Mouse (Mus musculus) E14TG2a.4 (cell line): Measurements from ENCODE around the gene Cops4.
A peak's percentile ranks its signal among the peaks of the same experiment; 100 is the strongest.

ENCODE experiments used
- H3K27me3 ChIP-seq: 2 replicates; pipeline ENCODE4 v1.6.1; 2014; ENCODE audit warnings: low read length, control low read depth; ENCODE audit not compliant: insufficient read depth
- H3K36me3 ChIP-seq: 2 replicates; pipeline ENCODE4 v1.6.1; 2014; ENCODE audit warnings: low read length, control low read depth; ENCODE audit not compliant: insufficient read depth
- H3K4me1 ChIP-seq: replicated peaks from 2 replicates; pipeline ENCODE4 v1.6.1; 2014; ENCODE audit warnings: low read depth, low read length, control low read depth
- H3K4me3 ChIP-seq: replicated peaks from 2 replicates; pipeline ENCODE4 v1.5.1; 2014; ENCODE audit warnings: mild to moderate bottlenecking, low read length
- H3K9me3 ChIP-seq: 2 replicates; pipeline ENCODE4 v1.6.1; 2014; ENCODE audit warnings: low read length, control low read depth
- CTCF ChIP-seq: conservative IDR thresholded peaks from 2 replicates; pipeline ENCODE4 v1.5.1; 2014; ENCODE audit warnings: low read length
- NANOG ChIP-seq: IDR thresholded peaks from 2 replicates; pipeline ENCODE4 v1.6.1; 2014; ENCODE audit warnings: borderline replicate concordance, low read length, mixed read lengths
- POU5F1 ChIP-seq: IDR thresholded peaks from 2 replicates; pipeline ENCODE4 v1.6.1; 2014; ENCODE audit warnings: low read length, borderline replicate concordance

The Cops4 gene

GRCm38 (mm10) chr5:100566798-100567197 lies 48.7 kb downstream of the Cops4 start:
- Histone ChIP-seq H3K9me3 (no peaks in the 10 kb centered on the region), H3K36me3 (no peaks in the 10 kb centered on the region), H3K27me3 (peaks cover 8% of the 10 kb centered on the region; the same call in 1 of the 2 replicates), H3K4me3 (no peak overlapping the region), H3K4me1 (peaks cover 9% of the 10 kb centered on the region)
- TF ChIP-seq CTCF (no peak), NANOG (no peak), POU5F1 (no peak)

GRCm38 (mm10) chr5:100567258-100568032 lies 49.3 kb downstream of the Cops4 start:
- Histone ChIP-seq H3K4me3 (no peak overlapping the region), H3K36me3 (no peaks in the 10 kb centered on the region), H3K4me1 (peaks cover 16% of the 10 kb centered on the region), H3K27me3 (peaks cover 8% of the 10 kb centered on the region; the same call in 1 of the 2 replicates), H3K9me3 (no peaks in the 10 kb centered on the region)
- TF ChIP-seq POU5F1, result no peak
- no peak for TF ChIP-seq NANOG
- no peak for TF ChIP-seq CTCF

- H3K4me3 ChIP-seq, result no peak overlapping the region
- TF ChIP-seq NANOG (no peak), POU5F1 (no peak), CTCF (no peak)
Measured at GRCm38 (mm10) chr5:100568177-100568576, 50.1 kb downstream of the Cops4 start.

DNA sequence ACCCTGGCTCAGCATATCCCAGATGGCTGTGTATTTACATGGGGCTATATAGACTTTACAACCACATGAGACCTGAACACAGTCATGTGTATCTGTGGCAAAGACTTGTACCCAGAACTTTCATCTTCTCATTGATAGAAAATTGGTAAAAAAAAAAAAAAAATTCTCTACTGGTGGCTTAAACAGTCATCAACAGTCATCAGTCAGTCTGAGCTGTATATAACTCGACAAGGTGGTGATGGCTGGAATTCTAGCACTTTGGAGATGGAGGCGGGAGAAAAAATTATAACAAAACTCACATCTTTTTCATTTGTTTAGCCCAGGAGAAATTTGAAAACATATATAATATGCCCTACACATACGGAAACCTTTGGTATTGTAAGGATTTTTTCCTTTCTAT lies 50.7 kb downstream of the Cops4 start:
- H3K4me1 ChIP-seq, result peaks cover 19% of the 10 kb centered on the region
- peaks cover 8% of the 10 kb centered on the region; the same call in 1 of the 2 replicates for H3K27me3 ChIP-seq
- H3K36me3 ChIP-seq, result no peaks in the 10 kb centered on the region
- no peak overlapping the region for H3K4me3 ChIP-seq
- no peaks in the 10 kb centered on the region for H3K9me3 ChIP-seq
- TF ChIP-seq POU5F1 (no peak), CTCF (no peak), NANOG (no peak)

More at GRCm38 (mm10) chr5:100568177-100568576, 50.1 kb downstream of the Cops4 start:
- Histone ChIP-seq H3K27me3 (peaks cover 8% of the 10 kb centered on the region; the same call in 1 of the 2 replicates), H3K4me1 (peaks cover 19% of the 10 kb centered on the region), H3K36me3 (no peaks in the 10 kb centered on the region), H3K9me3 (no peaks in the 10 kb centered on the region)

DNA sequence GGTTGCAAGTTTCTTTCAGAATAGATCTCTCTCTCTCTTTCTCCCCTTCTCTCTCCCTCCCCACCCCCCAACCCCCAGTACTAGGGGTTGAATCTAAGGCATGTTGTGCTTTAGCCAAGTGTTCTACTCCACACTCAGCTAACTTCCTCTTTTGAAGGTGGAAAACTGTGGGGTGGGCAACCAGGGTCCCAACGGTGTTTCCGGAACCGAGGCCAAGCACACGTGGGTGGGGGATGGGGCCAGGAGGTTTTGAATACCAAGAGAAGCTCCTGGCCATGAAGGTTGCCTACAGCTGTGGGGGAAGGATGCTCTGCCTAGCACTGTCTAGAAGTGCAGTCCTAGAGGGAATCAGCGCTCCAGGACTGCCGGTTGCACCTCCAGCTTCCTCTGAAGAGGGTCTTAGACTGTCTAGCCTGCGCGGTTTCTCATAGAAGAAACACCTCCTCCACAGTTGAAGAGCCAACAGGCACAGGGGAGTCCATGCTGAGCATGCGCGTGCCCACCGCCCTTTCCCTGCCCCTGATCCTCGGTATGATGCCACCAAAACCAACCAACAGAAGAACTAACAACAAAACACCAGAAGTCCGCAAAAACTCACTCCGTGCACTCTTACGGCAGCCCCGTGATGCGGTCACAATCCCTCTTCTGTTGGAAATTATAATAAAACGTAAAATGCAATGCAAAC lies 51.3 kb downstream of the Cops4 start:
- Histone ChIP-seq H3K27me3 (peaks cover 8% of the 10 kb centered on the region; the same call in 1 of the 2 replicates), H3K9me3 (no peaks in the 10 kb centered on the region), H3K36me3 (no peaks in the 10 kb centered on the region), H3K4me1 (peaks cover 19% of the 10 kb centered on the region), H3K4me3 (peak overlapping the region; percentile 39)
- TF ChIP-seq NANOG (no peak), POU5F1 (no peak), CTCF (no peak)

- TF ChIP-seq NANOG (no peak), CTCF (no peak), POU5F1 (no peak)
- H3K27me3 ChIP-seq, result peaks cover 8% of the 10 kb centered on the region; the same call in 1 of the 2 replicates
Measured at GRCm38 (mm10) chr5:100569997-100570595, 52.0 kb downstream of the Cops4 start.

GRCm38 (mm10) chr5:100570716-100571115 lies 52.6 kb downstream of the Cops4 start:
- Histone ChIP-seq H3K36me3 (no peaks in the 10 kb centered on the region), H3K27me3 (peaks cover 8% of the 10 kb centered on the region; the same call in 1 of the 2 replicates), H3K4me3 (no peak overlapping the region), H3K9me3 (no peaks in the 10 kb centered on the region), H3K4me1 (peaks cover 19% of the 10 kb centered on the region)
- TF ChIP-seq POU5F1 (no peak), CTCF (no peak), NANOG (no peak)

More at GRCm38 (mm10) chr5:100569997-100570595, 52.0 kb downstream of the Cops4 start:
- Histone ChIP-seq H3K9me3 (no peaks in the 10 kb centered on the region), H3K36me3 (no peaks in the 10 kb centered on the region), H3K4me3 (peak overlapping the region; percentile 39; the same call in 1 of the 2 replicates), H3K4me1 (peaks cover 19% of the 10 kb centered on the region)

- H3K36me3 ChIP-seq, result no peaks in the 10 kb centered on the region
Measured at GRCm38 (mm10) chr5:100572069-100572468, 54.0 kb downstream of the Cops4 start, which contains the start of gene Plac8. Gene Plac8 (minus strand): TSS chr5:100572245.

More at GRCm38 (mm10) chr5:100572069-100572468, 54.0 kb downstream of the Cops4 start, which contains the start of gene Plac8:
- no peak for TF ChIP-seq NANOG
- no peak for TF ChIP-seq POU5F1
- TF ChIP-seq CTCF, result no peak
- Histone ChIP-seq H3K4me3 (no peak within 1 kb of the TSS), H3K4me1 (peaks cover 19% of the 10 kb centered on the region), H3K9me3 (no peaks in the 10 kb centered on the region), H3K27me3 (peaks cover 8% of the 10 kb centered on the region; the same call in 1 of the 2 replicates)
